Mouse (Mus musculus) right cerebral cortex, postnatal 36 days (tissue): Measurements from ENCODE around the gene Usp54.

Experiments used
- DNase-seq, 2 experiments: peaks; one replicate each; pipeline ENCODE4 v3.0.0; 2022; ENCODE audit warnings: low spot score in 2 of 2, mixed read lengths in 1 of 2

Gene Usp54

GRCm38 (mm10) chr14:20499982-20500381 is 140.9 kb downstream of the Usp54 start:
- no peak for DNase-seq
